ENCODE assay signal across 8 mouse cellular contexts in the genomic region with DNA sequence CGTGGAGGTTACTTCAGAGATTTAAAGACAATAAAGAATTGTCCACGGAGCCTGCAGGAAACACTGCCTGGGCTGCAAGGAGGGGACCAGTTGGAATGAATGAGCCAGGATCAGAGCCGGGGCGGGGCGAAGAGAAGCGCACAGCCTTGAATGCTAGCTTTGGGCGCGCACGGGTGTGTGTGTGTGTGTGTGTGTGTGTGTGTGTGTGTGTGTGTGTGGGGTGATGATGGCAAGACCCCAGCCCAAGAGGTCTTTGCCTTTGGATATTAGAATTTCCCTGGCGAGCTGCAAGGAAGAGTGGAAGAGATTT. TPM values are rescaled to one million over a fixed set of nuclear protein-coding genes. Genes with fewer than 3 reads are reported as not detected.
A peak's percentile ranks its signal among the peaks of the same experiment; 100 is the strongest.
DNase-seq lines count a peak whose midpoint lies in the region; ATAC-seq and TF ChIP-seq lines count a peak whose summit lies in the region.

No protein-coding gene starts in this region.

- TF ChIP-seq EP300 in ES-Bruce4 (IDR thresholded peaks at IDR 0.05; ENCODE audit: insufficient read depth, low read depth, low read length): no peak

- intact Hi-C loops in heart, postnatal 14 days (cut with DNase I): no loop called here

- DNase-seq in heart, postnatal 14 days: no peak
- peak; percentile 68 for DNase-seq in hindbrain, postnatal 0 days (ENCODE audit: low spot score)
- DNase-seq in gastrocnemius, adult 8-10 months (ENCODE audit: low spot score in 2 of 2): no peak

- peaks cover 24% of the 10 kb centered on the region for H3K27me3 ChIP-seq in heart, embryonic 11.5 days (ENCODE audit: control insufficient read depth, insufficient read depth, low read length)
- H3K27me3 ChIP-seq in ES-Bruce4 (ENCODE audit: control insufficient read depth, insufficient read depth, low read length, poor library complexity, severe bottlenecking): peaks cover 14% of the 10 kb centered on the region
- no peaks in the 10 kb centered on the region for H3K27me3 ChIP-seq in hindbrain, postnatal 0 days (ENCODE audit: insufficient read depth, low read length)
- H3K27me3 ChIP-seq in neural tube, embryonic 14.5 days (ENCODE audit: control insufficient read depth, insufficient read depth, low read length): no peaks in the 10 kb centered on the region

- WGBS in heart, embryonic 11.5 days (ENCODE audit: insufficient replicate concordance): under 1% methylated on average over 10 of the region's 10 CpGs
- 1% methylated on average over 10 of the region's 10 CpGs for WGBS in hindbrain, postnatal 0 days
- 0% methylated on average over 8 of the region's 10 CpGs for WGBS in neural tube, embryonic 14.5 days

- H3K9me3 ChIP-seq in heart, embryonic 11.5 days (replicated peaks; ENCODE audit: control insufficient read depth, low read length): no peaks in the 10 kb centered on the region
- no peaks in the 10 kb centered on the region for H3K9me3 ChIP-seq in ES-Bruce4 (replicated peaks; ENCODE audit: control insufficient read depth, insufficient read depth, low read length, poor library complexity, severe bottlenecking)
- H3K9me3 ChIP-seq in hindbrain, postnatal 0 days (ENCODE audit: low read length): no peaks in the 10 kb centered on the region
- H3K9me3 ChIP-seq in neural tube, embryonic 14.5 days (ENCODE audit: control insufficient read depth, low read length): no peaks in the 10 kb centered on the region

- no peak for ATAC-seq in heart, embryonic 11.5 days (replicated peaks; ENCODE audit: insufficient number of reproducible peaks, low FRiP score, low TSS enrichment)
- peak; percentile 46; the same call in 1 of the 2 replicates for ATAC-seq in hindbrain, postnatal 0 days
- ATAC-seq in neural tube, embryonic 14.5 days (ENCODE audit: low read depth): 0 out of 2 replicates have a peak, but pooled peaks have one; percentile 23
- no peak for ATAC-seq in CD4-positive, CD25-positive, alpha-beta regulatory T cell, adult 4 months

- no peak for TF ChIP-seq POLR2A in ES-Bruce4 (IDR thresholded peaks at IDR 0.05; ENCODE audit: insufficient read depth, low read length)
- no peak for TF ChIP-seq POLR2A in cortical plate, adult 2 months (IDR thresholded peaks at IDR 0.05; ENCODE audit: extremely low read depth, insufficient read depth, low read length)

- H3K9ac ChIP-seq in heart, embryonic 11.5 days (ENCODE audit: low read depth, low read length): no peak overlapping the region
- no peak overlapping the region for H3K9ac ChIP-seq in ES-Bruce4 (ENCODE audit: low read depth, poor library complexity, severe bottlenecking)
- H3K9ac ChIP-seq in hindbrain, postnatal 0 days (replicated peaks; ENCODE audit: low read length): peak overlapping the region; percentile 84
- H3K9ac ChIP-seq in neural tube, embryonic 14.5 days (replicated peaks; ENCODE audit: low read depth, low read length): peak overlapping the region; percentile 74

- peaks cover 2% of the 10 kb centered on the region for H3K4me1 ChIP-seq in heart, embryonic 11.5 days (ENCODE audit: control insufficient read depth, insufficient read depth, low read length)
- H3K4me1 ChIP-seq in ES-Bruce4 (ENCODE audit: control insufficient read depth, insufficient read depth, low read length): no peaks in the 10 kb centered on the region
- H3K4me1 ChIP-seq in cortical plate, adult 2 months (ENCODE audit: control insufficient read depth, insufficient read depth, low read length): peaks cover 3% of the 10 kb centered on the region; the same call in 1 of the 2 replicates
- peaks cover 23% of the 10 kb centered on the region for H3K4me1 ChIP-seq in hindbrain, postnatal 0 days (ENCODE audit: insufficient read depth, low read length)
- H3K4me1 ChIP-seq in neural tube, embryonic 14.5 days (ENCODE audit: control insufficient read depth, insufficient read depth, low read length): peaks cover 36% of the 10 kb centered on the region

- TF ChIP-seq CTCF in ES-Bruce4 (IDR thresholded peaks at IDR 0.05; ENCODE audit: low read depth, low read length): no peak
- no peak for TF ChIP-seq CTCF in cortical plate, adult 2 months (IDR thresholded peaks at IDR 0.05; ENCODE audit: extremely low read depth, insufficient read depth, low read length)
- TF ChIP-seq CTCF in hindbrain, postnatal 0 days (IDR thresholded peaks at IDR 0.05; ENCODE audit: low read depth): no peak

- peak overlapping the region; percentile 59 for H3K4me3 ChIP-seq in heart, embryonic 11.5 days (ENCODE audit: low read depth, low read length)
- peak overlapping the region; percentile 61; the same call in 1 of the 2 replicates for H3K4me3 ChIP-seq in ES-Bruce4 (ENCODE audit: low read depth, low read length)
- H3K4me3 ChIP-seq in cortical plate, adult 2 months (ENCODE audit: insufficient read depth, low read length): peak overlapping the region; percentile 90
- peak overlapping the region; percentile 85 for H3K4me3 ChIP-seq in hindbrain, postnatal 0 days (ENCODE audit: low read length)
- peak overlapping the region; percentile 62 for H3K4me3 ChIP-seq in neural tube, embryonic 14.5 days (ENCODE audit: low read depth, low read length)

- peak overlapping the region; percentile 99 for H3K4me2 ChIP-seq in heart, embryonic 11.5 days
- peak overlapping the region; percentile 73 for H3K4me2 ChIP-seq in hindbrain, postnatal 0 days (ENCODE audit: low read depth, low read length)
- H3K4me2 ChIP-seq in neural tube, embryonic 14.5 days (ENCODE audit: low read depth, low read length): peak overlapping the region; percentile 83

- no peak overlapping the region for H3K27ac ChIP-seq in heart, embryonic 11.5 days (ENCODE audit: low read depth, low read length)
- H3K27ac ChIP-seq in ES-Bruce4 (ENCODE audit: insufficient read depth, low read length): no peak overlapping the region
- peak overlapping the region; percentile 96 for H3K27ac ChIP-seq in cortical plate, adult 2 months (ENCODE audit: insufficient read depth, low read length)
- peak overlapping the region; percentile 94 for H3K27ac ChIP-seq in hindbrain, postnatal 0 days
- peak overlapping the region; percentile 91 for H3K27ac ChIP-seq in neural tube, embryonic 14.5 days (ENCODE audit: low read depth, low read length)

- no peaks in the 10 kb centered on the region for H3K36me3 ChIP-seq in heart, embryonic 11.5 days (ENCODE audit: control insufficient read depth, insufficient read depth, low read length)
- no peaks in the 10 kb centered on the region for H3K36me3 ChIP-seq in ES-Bruce4 (ENCODE audit: control insufficient read depth, insufficient read depth, low read length, poor library complexity, severe bottlenecking)
- H3K36me3 ChIP-seq in hindbrain, postnatal 0 days (ENCODE audit: insufficient read depth, low read length): no peaks in the 10 kb centered on the region
- H3K36me3 ChIP-seq in neural tube, embryonic 14.5 days (ENCODE audit: control insufficient read depth, insufficient read depth, low read length): no peaks in the 10 kb centered on the region

RNA-seq across cellular contexts. Expression of gene Slc1a2, which starts 1.0 kb away (rescaled TPM):
- 0.21 and 0.23 TPM in 2 replicates for polyA plus RNA-seq in heart, embryonic 11.5 days (2014; fragmentation: Nextera tagmentation; extraction: Ambion mirVana)
- under 1 TPM; 0.10 to 0.45 TPM for total RNA-seq in heart, postnatal 14 days (2021)
- polyA plus RNA-seq in ES-Bruce4 (2011; ENCODE audit: insufficient read depth, insufficient read length, low read depth, missing spikeins): 0.09 and 1.3 TPM in 2 replicates
- 765 and 784 TPM in 2 replicates for polyA plus RNA-seq in cortical plate, adult 2 months (2012; rRNA removed)
- 116 and 130 TPM in 2 replicates for total RNA-seq in hindbrain, postnatal 0 days (2014; rRNA removed)
- polyA plus RNA-seq in hindbrain, postnatal 0 days (2015; fragmentation: Nextera tagmentation; extraction: Ambion mirVana): 21.9 and 23.9 TPM in 2 replicates
- 32.8 and 40.8 TPM in 2 replicates for polyA plus RNA-seq in neural tube, embryonic 14.5 days (2014; fragmentation: Nextera tagmentation; extraction: Ambion mirVana)
- polyA plus RNA-seq in CD4-positive, CD25-positive, alpha-beta regulatory T cell, adult 4 months (2017; shearing (Covaris generic)): under 1 TPM in 1 of 2 experiments, not detected in 1; 0.09 TPM
- 1 to 10 TPM in 1 of 4 experiments, under 1 TPM in 3; 0.44 to 2.0 (median 0.51) TPM for total RNA-seq in gastrocnemius, adult 8-10 months (2022)

Comparison
In these comparisons a context has a peak if more than half of its experiments do, and no peak if none do; other contexts are left out.
1. ATAC-seq: peak in hindbrain, postnatal 0 days (single experiment) and neural tube, embryonic 14.5 days (single experiment); none in heart, embryonic 11.5 days (single experiment) and CD4-positive, CD25-positive, alpha-beta regulatory T cell, adult 4 months (single experiment).
2. H3K27ac ChIP-seq: peak in cortical plate, adult 2 months (single experiment), hindbrain, postnatal 0 days (single experiment) and neural tube, embryonic 14.5 days (single experiment); none in heart, embryonic 11.5 days (single experiment) and ES-Bruce4 (single experiment).
3. H3K9ac ChIP-seq: peak in hindbrain, postnatal 0 days (single experiment) and neural tube, embryonic 14.5 days (single experiment); none in heart, embryonic 11.5 days (single experiment) and ES-Bruce4 (single experiment).
4. RNA of gene Slc1a2, which starts 1.0 kb away (polyA plus RNA-seq): 765 to 784 TPM in cortical plate, adult 2 months; 32.8 to 40.8 TPM in neural tube, embryonic 14.5 days, 21.9 to 23.9 TPM in hindbrain, postnatal 0 days, 0.21 to 0.23 TPM in heart, embryonic 11.5 days, 0.09 TPM in CD4-positive, CD25-positive, alpha-beta regulatory T cell, adult 4 months and 0.09 to 1.3 TPM in ES-Bruce4; every median in the first group is over 10 times any median in the second.
5. Peak in every context shown above with its lines, with median percentiles within 50 percentile points of each other: H3K4me2 ChIP-seq and H3K4me3 ChIP-seq.